In the genomic region with DNA sequence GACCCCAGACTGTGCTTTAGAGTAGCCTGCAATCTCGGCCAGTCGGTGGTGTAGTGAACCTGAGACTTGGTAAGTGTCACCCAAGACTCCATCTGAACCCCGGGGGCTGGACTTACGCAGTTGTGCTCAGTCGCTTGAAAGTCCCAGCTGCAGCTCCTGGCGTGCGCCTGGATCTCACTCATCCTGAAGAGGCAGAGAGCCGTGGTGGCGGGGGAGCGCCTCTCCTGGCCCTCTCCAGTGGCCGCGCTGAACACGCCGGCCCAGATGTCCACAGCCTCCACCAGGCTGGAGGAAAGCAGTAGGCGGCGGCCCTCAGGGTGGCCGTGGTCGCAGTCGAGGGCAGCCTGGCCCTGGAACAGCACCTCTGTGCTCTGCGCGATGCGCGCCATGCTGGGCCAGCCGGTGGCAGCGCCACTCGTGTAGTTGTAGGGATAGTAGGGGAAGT, we compare ENCODE assay signal across 8 mouse cellular contexts. TPM values are rescaled to one million over a fixed set of nuclear protein-coding genes. Genes with fewer than 3 reads are reported as not detected.
DNase-seq lines count a peak whose midpoint lies in the region; ATAC-seq lines count a peak whose summit lies in the region.

No protein-coding gene starts in this region.

- intact Hi-C loops in heart, postnatal 14 days (cut with DNase I) = loop anchor here (5.0 to 10.0 kb wide), 2 partner anchors 236 to 539 kb away; no protein-coding TSS in a partner anchor
- intact Hi-C loops in left cerebral cortex, postnatal 36 days (cut with DNase I) = loop anchor here (5.0 kb wide), 2 partner anchors 116 to 256 kb away; a partner anchor contains a TSS

- peak overlapping the region; percentile 66 for H3K4me3 ChIP-seq in erythroblast, embryonic 14.5 days (replicated peaks)

- H3K36me3 ChIP-seq in erythroblast, embryonic 14.5 days (ENCODE audit: control insufficient read depth) = no peaks in the 10 kb centered on the region

- H3K9me3 ChIP-seq in erythroblast, embryonic 14.5 days (ENCODE audit: control insufficient read depth, low read length) = peaks cover 8% of the 10 kb centered on the region; the same call in 1 of the 2 replicates

- H3K4me1 ChIP-seq in erythroblast, embryonic 14.5 days (ENCODE audit: control insufficient read depth) = peaks cover 61% of the 10 kb centered on the region

- peak; percentile 3; the same call in 1 of the 2 replicates for ATAC-seq in cerebellum, adult (ENCODE audit: insufficient number of reproducible peaks, low FRiP score, low TSS enrichment)
- peak; percentile 20 for ATAC-seq in activated CD4-positive, CD25-positive, alpha-beta regulatory T cell, adult 4 months
- peak; percentile 10 for ATAC-seq in megakaryocyte progenitor cell, adult 5-6 weeks (replicated peaks; ENCODE audit: poor library complexity)

- H3K27me3 ChIP-seq in erythroblast, embryonic 14.5 days (ENCODE audit: control insufficient read depth) = peaks cover 77% of the 10 kb centered on the region

- DNase-seq in cerebellum, postnatal 4 days (ENCODE audit: low spot score in 2 of 2) = no peak
- peak; percentile 49 to 52 for DNase-seq in heart, postnatal 14 days
- DNase-seq in left cerebral cortex, postnatal 36 days (ENCODE audit: low spot score in 2 of 2) = peak; percentile 63 to 66
- DNase-seq in right cerebral cortex, postnatal 25 days = peak; percentile 62

RNA-seq across cellular contexts. Expression of a gene that starts 1.2 kb away (rescaled TPM):
- 10 to 100 TPM; 21.2 to 26.3 TPM for polyA plus RNA-seq in activated CD4-positive, CD25-positive, alpha-beta regulatory T cell, adult 4 months (2017; shearing (Covaris generic))
- polyA plus RNA-seq in erythroblast, embryonic 14.5 days (2012) = 0.05 and 0.08 TPM in 2 replicates
- 1 to 10 TPM; 4.4 to 5.3 TPM for total RNA-seq in heart, postnatal 14 days (2021)
- 10 to 100 TPM; 37.2 to 47.8 TPM for total RNA-seq in left cerebral cortex, postnatal 36 days (2021)
- total RNA-seq in megakaryocyte progenitor cell, adult 5-6 weeks (2015) = 15.6 and 28.8 TPM in 2 replicates
- total RNA-seq in megakaryocyte progenitor cell, adult 5-6 weeks (2017) = 10.6 and 16.6 TPM in 2 replicates

Comparison
In these comparisons a context has a peak if more than half of its experiments do, and no peak if none do; other contexts are left out.
1. DNase-seq: peak in heart, postnatal 14 days (2 of 2), left cerebral cortex, postnatal 36 days (2 of 2) and right cerebral cortex, postnatal 25 days (single experiment); none in cerebellum, postnatal 4 days (0 of 2).
2. Peak in every context shown above with its lines, with median percentiles within 50 percentile points of each other: ATAC-seq.